Mouse (Mus musculus) mesoderm, embryonic 11.5 days (tissue): ENCODE measurements at regions not wholly inside any gene's neighbourhood (a gene's known extent, or its start where the extent isn't known, plus 50 kb on each side); places are given as distances from the start of the nearest gene placed in this dataset.
"Not testable (repeated sequence)": the region's sequence is repeated elsewhere in the genome, so short reads cannot be mapped to it uniquely, and the experiment has no call there.

ENCODE experiments used
- DNase-seq: peaks from one replicate; pipeline ENCODE4 v3.0.0-alpha.2; 2012; ENCODE audit warnings: low read depth, low spot score

DNA sequence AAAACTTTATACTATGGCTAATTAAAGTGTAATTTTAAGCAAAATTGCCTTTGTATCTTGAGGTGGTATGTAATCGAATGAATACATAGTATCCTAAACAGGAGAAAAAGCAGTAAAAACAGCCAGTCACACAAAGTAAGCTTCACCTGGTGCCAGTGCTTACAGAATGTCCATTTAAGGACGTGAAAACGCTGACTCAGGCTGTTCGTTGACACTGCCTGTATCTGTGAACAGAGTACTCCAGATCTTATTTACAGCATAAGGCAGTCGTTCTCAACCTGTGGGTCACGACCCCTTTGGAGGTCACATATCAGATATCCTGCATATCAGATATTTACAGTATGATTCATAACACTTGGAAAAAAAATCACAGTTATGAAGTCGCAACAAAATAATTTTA, 194.8 kb downstream of the Wdr20rt start:
- no peak for DNase-seq

DNA sequence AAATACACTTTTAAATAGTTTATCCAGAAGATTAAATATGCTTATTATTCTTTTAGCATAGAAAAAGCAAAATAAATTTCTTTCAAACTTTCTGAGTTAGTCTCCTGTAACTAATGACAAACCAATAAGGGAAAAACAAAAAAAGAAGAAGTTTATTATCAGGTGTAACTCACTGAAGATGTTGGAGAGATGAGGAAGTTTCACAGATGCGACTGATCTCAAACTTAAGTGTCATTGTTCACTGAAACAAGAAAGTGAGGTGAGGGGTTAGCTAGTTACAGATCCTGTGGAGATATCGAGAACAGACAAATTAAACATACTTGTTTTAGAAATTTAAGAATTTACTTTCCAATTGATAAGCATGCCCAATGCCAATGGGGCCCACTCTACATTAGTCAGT, 199.2 kb downstream of the Wdr20rt start:
- DNase-seq: no peak

DNA sequence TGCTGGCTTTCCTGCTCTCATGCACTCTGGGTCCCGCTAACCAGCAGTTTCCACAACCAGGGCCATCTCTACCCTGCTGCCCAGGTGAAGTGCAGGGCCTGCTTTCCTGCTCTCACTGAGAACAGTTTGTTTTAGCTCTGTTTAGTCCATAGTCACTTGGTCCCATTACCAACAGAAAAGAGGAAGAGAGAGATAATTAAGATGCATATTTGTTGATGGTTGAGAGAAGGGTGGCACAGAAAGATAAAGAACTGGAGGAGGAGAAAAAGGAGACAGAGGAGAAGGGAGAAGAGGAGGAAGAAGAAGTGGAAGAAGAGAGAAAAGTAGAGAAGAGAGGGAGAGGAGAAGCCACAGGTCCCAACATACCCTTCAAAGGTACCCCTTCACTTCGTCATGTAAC, 200.1 kb downstream of the Wdr20rt start:
- no peak for DNase-seq

DNA sequence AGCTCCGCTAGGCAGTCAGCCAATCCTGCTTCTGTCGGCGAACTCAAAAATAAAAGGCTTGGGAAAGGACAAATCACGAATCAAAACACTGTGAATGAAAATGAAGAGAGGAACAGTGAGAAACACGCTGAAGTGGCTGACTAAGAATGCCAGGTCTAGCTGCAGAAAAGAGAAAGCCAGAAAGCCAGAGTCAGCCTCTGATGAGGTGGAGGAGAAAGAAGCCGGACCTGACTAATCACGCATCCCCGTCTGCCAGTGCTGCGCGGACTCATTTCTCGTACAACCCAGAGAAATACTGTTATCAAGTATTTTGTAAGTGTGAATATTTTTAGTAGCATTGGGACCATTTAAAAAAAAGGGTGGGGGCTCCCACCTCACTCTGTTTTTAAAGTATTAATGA, 201.6 kb downstream of the Wdr20rt start:
- DNase-seq: no peak

DNA sequence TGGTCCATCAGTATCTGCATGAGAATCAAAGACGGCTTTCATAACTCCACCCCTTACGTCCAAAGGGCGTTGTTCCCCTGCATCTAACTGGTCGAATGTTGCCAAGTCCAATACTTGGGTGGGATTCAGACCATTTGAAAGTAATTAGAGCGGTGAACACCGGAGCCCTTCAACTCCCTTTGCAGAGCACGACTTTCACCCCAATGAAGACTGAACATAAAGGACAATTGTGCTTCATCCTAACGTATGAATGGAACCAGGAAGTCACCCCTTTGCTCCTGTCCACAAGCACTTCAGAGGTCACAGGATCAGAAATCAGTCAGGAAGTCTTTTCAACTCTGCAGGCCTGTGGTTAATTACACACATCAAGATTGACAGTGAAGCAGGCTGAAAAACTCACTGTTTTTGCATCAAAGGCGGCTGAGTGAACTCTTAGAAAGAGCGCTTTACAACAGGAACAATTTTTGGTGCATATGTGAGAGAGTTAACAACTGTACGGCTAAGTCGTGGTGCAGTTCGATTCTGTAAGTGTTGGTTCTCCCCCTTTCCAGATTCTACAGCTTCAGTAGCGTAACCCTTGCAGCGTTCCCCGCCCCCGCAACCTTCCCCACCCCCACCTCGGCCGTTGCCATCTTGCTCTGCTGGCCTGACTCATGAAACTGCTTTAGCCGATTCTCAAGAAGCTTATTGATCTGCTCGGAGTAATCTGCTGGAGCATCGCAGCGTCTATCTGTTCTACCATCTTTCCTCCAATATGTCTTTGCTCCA, 203.1 kb downstream of the Wdr20rt start:
- peak; percentile 14 for DNase-seq

DNA sequence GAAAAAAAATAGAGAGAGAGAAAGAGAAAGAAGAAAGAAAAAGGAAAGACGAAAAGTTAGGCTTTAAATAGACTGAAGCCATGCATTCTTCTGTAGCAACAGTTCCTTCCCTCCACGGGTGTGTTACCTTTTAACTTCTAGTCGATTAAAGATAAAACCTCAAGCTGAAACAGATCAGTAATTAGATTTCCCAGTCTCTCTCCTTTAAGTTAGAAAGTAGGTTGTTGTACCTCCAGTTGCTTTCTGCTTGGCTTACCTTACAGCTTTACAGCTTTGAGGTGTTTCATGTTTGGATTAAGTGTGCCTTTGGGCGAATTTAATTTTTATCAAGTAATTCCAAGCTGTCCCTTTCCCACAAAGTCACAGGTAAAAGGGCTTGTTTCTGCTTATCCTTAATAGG, 225.5 kb downstream of the Wdr20rt start:
- DNase-seq: no peak

DNA sequence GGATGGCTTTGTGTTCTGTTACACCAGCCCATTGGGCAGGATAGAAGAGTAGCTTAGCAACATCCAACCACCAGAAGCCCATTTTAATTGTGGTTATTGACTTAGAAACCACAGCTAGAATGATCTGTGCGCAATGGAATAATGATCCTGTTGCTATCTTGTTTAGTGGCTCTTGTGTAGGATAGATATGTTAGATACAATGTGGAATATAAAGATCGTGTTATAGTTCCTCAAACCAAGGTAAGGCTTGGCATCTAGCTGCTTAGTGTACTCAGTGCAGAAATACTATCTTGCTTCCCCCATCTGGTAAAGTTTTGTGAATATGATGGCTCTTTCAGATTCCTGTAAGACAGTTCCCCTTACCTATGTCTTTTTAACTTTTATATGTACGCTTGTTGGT, 230.4 kb downstream of the Wdr20rt start:
- DNase-seq: no peak

DNA sequence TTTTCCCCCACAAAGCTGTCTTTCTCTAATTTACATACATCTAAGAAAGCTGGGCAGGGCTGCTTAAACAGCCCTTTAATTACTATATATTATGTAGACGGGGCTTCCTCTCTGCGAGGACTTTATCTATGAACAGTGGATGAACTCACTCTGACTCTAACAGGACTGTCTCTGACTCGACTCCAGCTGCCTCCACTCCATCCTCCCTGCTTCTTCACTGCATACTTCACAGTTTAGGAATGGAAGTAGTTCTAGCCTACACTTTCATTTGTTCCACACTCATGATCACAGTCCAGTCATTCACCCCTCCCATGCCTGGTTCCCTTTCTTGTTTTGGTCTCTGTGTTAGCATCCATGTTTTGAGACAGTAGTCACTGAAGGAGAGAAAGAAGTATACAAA, 231.6 kb downstream of the Wdr20rt start:
- no peak for DNase-seq

DNA sequence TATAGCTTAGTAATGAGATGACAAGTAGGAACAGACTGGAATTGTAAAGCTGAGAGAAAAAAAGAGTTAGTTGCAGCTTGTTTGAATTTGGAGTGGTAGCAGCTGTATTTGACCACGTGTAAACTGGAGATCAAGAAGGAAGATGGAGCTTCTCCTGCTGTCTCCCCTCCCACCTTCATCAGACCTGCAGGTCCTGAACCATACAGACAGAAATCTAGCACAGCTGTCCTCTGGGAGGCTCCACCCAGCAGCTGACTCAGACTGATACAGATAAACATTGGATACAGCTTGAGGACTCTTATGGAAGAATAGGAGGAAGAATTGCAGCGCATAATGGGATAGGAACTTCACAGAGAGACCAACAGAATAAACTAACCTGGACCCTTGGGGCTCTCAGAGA, 238.9 kb downstream of the Wdr20rt start:
- no peak for DNase-seq

DNA sequence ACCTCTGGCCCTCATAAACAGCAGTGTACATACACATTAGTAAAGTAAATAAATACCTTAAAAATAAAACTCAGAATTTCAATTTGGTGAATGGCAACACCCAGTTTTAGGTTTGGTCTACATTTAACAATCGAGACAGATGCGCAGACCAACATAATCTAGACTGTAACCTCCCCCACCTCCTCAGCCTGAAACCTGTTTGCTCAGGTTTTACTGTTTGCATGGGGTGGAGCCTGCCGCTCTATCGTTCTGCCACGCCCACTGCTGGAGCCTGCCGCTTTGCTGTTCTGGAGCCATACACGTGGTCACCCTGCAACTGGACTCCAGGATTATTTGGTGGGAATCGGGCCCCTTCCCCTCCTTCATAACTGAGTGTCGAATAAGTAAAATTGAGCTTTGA, 253.4 kb downstream of the Wdr20rt start:
- DNase-seq: not testable (repeated sequence)

DNA sequence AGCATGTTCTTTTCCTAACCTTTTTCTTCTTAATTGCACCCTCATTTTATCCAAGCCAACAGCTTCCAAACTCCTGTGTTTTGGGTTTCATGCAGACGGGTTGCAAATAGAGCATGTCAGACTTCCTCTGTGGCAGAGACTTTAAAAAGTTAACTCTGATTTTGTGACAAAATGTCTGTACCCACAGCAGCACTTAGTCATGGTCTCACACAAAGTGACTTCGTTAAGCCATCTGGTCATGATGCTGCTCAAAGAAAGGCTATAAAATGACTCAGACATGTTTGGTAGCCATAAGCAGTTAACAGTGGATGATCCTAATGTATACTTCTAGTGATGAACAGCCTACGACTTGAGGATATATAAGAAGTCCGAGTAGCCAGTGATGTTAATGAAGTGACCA, 255.5 kb downstream of the Wdr20rt start:
- no peak for DNase-seq

DNA sequence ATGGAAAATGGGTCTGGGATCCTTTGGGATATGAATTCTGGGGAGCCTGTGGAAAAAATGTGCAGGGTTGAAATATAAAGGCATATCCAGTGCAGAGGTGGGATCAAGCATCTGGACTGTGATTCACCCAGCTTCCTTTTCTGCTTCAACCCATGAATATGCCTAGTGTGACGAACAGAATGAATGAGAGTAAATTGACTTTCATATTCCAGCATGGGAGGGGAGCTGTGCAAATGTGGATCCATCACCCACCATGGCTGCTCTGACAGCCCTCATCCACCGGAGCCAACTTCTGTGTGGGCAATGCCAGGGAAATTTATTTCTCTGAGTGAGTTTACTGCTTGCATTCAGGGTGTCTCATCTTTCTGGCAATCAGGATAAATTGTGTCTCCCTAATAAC, 265.8 kb downstream of the Wdr20rt start:
- no peak for DNase-seq

DNA sequence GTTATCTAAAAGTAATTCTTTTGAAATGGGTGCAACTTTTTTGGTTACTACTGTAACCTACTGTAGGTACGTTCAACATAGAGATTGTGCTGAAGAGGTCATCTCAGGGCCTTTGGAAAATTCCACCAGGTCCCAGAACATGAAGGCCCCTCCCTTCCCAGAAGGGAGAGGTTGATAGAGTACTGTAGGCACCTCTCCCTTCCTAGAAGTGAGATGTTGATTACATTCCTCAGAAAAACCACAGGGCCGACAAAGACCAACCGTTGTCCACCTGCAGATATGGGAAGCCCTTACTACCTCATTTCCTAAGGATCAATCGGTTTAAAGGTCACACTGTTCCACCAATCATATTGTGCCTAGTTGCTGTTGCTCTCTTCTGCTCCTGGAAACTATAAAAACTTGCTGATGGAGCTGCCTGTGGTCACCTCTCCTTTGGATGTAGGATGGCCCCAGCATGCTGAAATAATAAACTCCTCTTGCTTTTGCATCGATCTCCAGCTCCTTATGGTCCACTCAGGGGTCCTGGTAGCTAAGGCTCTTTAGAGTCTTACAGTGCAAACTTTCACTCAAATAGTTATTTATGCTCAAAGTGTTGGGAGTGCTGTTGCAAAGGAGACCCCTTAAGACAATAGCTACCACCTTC, 269.2 kb downstream of the Wdr20rt start:
- DNase-seq: no peak

DNA sequence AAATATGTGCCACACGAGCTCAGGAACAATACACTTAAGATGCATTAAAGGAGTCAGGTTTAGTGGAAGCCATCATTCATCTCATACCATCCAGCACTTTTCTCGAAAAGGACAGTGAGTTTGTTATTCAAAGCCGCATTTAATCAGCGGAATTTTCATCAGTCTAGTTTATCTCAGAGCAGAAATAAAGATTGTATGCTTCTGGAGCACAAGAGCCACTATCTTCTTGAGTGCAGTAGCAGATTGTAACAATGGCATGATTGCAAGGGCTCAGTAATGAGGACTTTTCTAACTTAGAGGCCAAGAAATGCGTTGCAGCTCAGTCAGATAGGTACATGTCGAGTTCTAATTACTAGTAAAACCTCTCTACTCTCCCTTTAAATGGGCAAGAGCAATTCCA, 271.3 kb downstream of the Wdr20rt start:
- no peak for DNase-seq

DNA sequence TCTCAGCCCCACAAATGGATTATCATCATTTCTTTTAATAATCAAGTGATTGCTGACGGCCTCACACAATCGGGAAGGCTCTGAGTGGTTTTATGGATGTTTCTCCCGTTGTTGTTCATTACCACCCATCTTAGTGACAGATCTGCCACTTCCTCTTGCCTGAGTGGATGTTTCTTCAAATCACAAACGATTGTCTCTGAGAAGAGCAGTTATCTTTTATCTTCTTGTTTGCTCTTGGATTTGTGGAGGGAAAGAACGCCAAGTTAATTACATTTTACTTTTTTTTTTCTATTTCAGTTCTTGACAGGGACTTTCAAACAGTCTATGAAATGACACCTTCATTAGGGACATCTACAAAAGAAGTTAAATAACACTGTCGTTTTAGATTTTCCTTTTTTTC, 272.3 kb downstream of the Wdr20rt start:
- no peak for DNase-seq

DNA sequence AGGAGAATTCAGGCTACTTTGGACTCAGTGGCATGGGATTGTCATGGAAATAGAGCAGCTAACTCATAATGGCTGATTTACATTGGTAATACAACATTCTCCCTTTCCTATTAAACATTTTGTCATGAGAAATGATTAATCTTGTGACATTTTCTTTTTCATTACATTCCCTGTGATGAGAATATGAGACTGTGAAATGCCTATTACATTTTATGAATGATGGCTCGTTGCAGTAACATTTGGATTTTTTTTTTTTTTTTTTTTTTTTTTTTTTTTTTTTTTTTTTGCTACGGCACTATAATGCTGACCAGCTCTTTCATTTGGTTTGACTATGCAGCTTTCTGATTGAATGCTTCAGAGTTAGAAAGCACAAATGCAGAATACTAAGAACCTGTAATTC, 276.1 kb downstream of the Wdr20rt start:
- DNase-seq: no peak

DNA sequence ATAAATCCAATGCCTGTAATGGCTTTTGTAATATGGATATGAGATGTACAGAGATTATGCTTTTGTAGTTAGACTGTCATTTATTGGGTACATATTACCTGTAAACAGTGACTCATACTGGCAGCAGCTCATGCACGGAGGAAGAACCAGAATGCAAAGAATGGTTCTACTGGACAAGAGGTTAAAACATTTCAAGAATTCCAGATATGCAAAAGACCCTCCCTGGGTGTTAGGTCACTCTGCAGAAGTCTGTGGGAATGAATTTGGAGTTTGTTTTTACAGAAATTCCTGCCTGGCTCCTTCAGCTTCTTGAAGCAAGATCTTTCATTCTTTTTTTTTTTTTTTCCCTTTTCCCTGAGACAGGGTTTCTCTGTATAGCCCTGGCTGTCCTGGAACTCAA, 276.7 kb downstream of the Wdr20rt start:
- DNase-seq: peak; percentile 27

DNA sequence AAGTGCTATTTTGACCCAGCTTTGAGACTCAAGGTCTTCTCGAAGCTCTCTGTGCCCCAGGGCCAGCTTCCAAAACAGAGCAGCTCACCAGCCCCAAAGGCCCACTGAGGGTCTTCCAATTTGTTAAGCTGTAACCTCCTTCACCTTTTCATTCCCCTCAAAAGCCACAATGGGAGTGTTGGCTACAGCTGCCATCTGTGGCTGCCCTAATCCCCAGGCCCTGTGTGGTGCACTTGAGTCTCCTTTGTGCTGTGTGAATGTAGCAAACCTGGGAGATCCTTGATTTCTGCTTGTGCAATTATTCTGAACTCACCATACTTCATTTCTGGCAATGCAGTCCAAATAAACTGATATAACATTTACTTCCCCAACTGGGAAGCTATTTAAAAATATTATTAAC, 287.8 kb downstream of the Wdr20rt start:
- DNase-seq: no peak

DNA sequence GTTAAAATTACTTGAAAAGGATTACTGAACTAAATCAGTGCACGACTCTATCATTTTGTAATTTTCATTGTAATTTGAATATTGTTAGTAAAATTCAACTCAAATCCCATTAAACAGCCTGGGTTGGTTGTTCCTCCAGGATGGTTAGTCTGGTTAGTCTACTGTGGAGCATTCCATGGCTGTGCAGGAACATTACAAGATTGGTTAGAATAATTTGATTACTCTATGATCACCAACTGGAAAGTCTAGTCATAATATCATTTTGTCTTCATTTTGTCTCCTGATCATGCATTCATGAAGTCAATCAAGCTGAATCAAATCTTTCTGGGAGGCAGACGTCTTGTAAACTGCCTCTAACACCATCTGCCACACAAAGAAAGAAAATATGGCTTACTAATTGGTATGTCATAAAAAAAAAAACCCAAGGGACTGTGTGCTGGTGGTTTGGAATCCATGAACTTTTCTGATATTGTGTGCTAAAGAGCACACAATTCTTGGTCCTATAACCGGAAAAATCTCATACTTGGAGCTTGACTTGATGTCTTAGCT, 308.9 kb downstream of the Wdr20rt start:
- no peak for DNase-seq

DNA sequence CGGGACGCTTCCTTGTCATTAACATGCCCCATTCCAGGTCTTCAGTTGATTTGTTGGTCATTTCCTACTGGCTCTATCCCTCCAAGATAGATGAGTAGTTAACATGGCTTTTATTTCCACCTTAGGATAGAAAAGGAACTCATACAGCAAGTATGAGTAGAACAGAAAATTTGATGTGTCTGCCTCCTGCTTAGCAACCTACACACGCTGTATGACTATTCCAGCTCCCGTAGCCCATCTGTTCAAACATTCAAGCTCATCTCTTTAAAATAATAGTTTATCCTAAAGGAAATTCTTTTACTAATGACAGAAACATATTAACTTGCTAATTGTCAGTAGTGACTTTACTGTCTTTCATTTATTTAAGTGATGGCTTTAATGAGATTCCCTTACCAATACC, 323.0 kb downstream of the Wdr20rt start:
- DNase-seq: no peak

DNA sequence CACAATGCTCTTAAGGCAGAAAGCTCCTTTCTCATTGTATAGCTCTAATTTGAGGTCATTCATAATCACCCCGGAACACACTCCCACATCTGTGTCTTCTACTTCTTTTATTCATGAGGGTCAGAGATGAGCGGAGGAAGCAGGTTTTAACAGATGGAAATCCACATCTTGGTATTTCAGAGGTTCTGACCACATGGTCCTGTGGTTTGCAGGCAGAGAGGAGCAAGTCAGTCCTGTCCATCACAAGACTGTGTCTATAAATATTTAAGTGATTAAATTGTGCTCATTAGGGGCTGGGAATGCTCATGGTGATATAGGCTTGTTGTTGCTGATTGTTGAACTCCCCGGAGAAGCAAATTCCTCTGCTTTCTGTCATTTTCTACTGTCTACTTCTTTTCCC, 326.9 kb downstream of the Wdr20rt start:
- no peak for DNase-seq

DNA sequence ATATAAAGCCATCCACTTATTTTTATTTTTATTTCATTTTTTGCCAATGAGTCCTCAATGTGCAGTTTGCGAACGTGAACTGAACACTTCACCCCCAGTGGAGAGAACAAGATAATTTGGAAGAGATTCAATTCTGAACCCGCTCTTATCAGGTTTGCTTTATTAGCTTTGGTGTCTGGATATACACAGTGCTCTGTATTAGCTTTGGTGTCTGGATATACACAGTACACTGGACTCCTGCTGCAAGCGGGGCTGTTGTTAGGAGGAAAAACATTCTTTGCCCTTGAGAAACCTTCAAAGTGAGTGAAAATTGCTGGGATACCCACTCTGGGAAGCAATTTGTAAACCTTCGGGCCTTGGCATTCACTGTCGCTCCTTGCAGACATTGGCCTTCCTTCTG, 333.7 kb downstream of the Wdr20rt start:
- no peak for DNase-seq

DNA sequence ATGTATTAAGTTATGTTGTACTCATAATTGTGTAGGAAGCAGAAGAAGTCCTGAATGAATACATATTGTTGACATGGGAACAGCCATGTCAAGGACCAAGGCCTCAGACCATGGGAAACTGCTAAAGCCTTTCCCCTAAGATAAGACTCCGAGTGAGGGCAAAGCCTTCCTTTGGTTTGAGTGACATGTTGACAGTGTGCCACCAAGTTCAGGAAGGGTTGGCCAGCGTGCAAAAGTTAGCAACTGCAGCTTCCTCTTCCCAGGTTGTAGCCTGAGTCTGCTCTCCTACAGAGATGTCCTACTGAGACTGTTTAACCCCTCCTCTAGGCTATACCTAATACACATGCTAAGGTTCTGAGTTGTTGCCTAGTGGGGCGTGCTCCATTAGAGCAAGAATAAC, 334.5 kb downstream of the Wdr20rt start:
- no peak for DNase-seq
